Mouse (Mus musculus): Measurements from ENCODE around the gene Setmar. TPM values are rescaled to one million over a fixed set of nuclear protein-coding genes. Genes with fewer than 3 reads are reported as not detected.

The Setmar gene
- polyA plus RNA-seq, 1 experiment from 2014 or later, result 1.5 TPM

Other genes with a start within 250 kb of the Setmar start
- 6.8 and 7.7 TPM in 2 replicates for gene Sumf1, start 120.5 kb downstream of the Setmar start, polyA plus RNA-seq (2015; fragmentation: Nextera tagmentation; extraction: Ambion mirVana)
- 2.2 and 2.9 TPM in 2 replicates for gene Itpr1, start 148.1 kb downstream of the Setmar start, polyA plus RNA-seq (2015; fragmentation: Nextera tagmentation; extraction: Ambion mirVana)